Mouse (Mus musculus): ENCODE data around the gene E330009J07Rik. TPM values are rescaled to one million over a fixed set of nuclear protein-coding genes. Genes with fewer than 3 reads are reported as not detected.

E330009J07Rik gene
- polyA plus RNA-seq, 1 experiment from 2014 or later = 3.9 TPM

DNA sequence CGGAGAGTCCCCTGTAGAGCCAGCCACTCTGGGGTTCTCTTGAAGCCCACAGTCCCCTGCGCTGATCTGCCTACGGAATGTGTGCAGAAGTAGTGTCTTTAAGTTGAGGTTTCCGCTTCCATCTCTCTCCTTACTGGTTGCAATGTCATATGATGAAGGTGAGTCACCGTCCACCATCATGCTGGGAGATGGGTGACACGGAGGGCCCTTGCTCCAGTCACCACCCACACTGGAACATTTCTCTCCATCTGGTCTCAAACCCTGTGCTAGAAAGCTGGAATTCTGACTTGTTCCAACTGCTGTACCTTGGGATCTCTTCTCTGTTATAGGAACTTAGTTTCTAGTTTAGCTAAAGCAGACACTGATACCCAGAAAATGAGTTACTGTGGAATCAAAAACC, 14.8 kb downstream of the E330009J07Rik start:
- Histone ChIP-seq H3K36me3 (ENCODE audit: control insufficient read depth, insufficient read depth) (no peaks in the 10 kb centered on the region), H3K27ac (ENCODE audit: low read length) (no peak overlapping the region), H3K9ac (ENCODE audit: low read length) (no peak overlapping the region), H3K27me3 (ENCODE audit: control insufficient read depth, insufficient read depth, low read length) (no peaks in the 10 kb centered on the region), H3K4me2 (ENCODE audit: low read depth, low read length) (no peak overlapping the region), H3K4me1 (ENCODE audit: control insufficient read depth, insufficient read depth, low read length) (no peaks in the 10 kb centered on the region), H3K9me3 (replicated peaks; ENCODE audit: control insufficient read depth, low read length) (no peaks in the 10 kb centered on the region), H3K4me3 (ENCODE audit: low read length) (no peak overlapping the region)
- no peak for ATAC-seq (replicated peaks; ENCODE audit: extremely low read depth, insufficient read depth, low FRiP score)
- 92% methylated on average over 6 of the region's 6 CpGs for WGBS

DNA sequence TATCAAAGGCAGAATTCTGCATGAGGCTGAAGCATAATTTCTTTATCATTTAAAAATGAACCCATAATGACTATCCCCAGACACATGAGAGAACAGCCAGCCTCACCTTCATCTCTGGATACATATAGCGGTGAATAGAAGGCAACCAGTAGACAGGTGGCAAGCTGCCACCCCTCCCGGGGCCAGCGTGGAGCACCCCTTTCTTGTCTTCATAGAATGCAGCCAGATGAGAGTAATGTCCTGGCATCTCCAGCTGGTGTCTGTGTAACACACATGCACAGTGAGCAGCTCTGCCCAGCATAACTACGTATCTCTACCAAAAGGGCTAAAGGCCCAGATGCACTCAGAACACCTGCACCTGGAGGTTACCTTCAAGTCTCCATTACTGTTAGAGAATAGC, 17.5 kb downstream of the E330009J07Rik start:
- Histone ChIP-seq H3K4me2 (ENCODE audit: low read depth, low read length) (no peak overlapping the region), H3K4me3 (ENCODE audit: low read length) (no peak overlapping the region), H3K4me1 (ENCODE audit: control insufficient read depth, insufficient read depth, low read length) (no peaks in the 10 kb centered on the region), H3K9me3 (replicated peaks; ENCODE audit: control insufficient read depth, low read length) (no peaks in the 10 kb centered on the region), H3K27me3 (ENCODE audit: control insufficient read depth, insufficient read depth, low read length) (no peaks in the 10 kb centered on the region), H3K9ac (ENCODE audit: low read length) (no peak overlapping the region), H3K27ac (ENCODE audit: low read length) (no peak overlapping the region), H3K36me3 (ENCODE audit: control insufficient read depth, insufficient read depth) (no peaks in the 10 kb centered on the region)
- ATAC-seq (replicated peaks; ENCODE audit: extremely low read depth, insufficient read depth, low FRiP score) = no peak
- 93% methylated on average over 4 of the region's 4 CpGs for WGBS

DNA sequence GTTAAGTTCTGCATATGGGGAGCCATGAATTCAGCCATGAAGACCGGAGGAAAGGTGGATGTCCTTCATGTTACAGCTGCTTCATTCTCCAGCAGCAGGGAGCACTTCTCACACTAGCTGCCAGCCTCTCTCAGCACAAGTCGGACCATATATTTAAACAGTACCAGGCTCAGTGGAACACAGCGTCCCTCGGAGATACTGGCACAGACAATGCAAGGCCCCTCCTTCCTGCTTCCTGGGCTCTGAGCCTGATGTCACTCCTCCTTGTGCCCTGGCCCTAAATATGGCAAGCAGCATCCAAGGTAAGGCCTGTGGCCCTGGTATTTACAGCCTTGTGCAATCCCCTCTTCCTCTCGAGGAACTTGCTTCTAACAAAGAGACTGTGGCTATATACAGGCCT, 20.1 kb downstream of the E330009J07Rik start:
- H3K4me2 ChIP-seq (ENCODE audit: low read depth, low read length) = no peak overlapping the region
- H3K27me3 ChIP-seq (ENCODE audit: control insufficient read depth, insufficient read depth, low read length) = no peaks in the 10 kb centered on the region
- H3K4me3 ChIP-seq (ENCODE audit: low read length) = no peak overlapping the region
- WGBS = 79% methylated on average over 5 of the region's 5 CpGs
- H3K9ac ChIP-seq (ENCODE audit: low read length) = no peak overlapping the region
- no peak overlapping the region for H3K27ac ChIP-seq (ENCODE audit: low read length)
- H3K9me3 ChIP-seq (replicated peaks; ENCODE audit: control insufficient read depth, low read length) = no peaks in the 10 kb centered on the region
- no peak for ATAC-seq (replicated peaks; ENCODE audit: extremely low read depth, insufficient read depth, low FRiP score)
- no peaks in the 10 kb centered on the region for H3K4me1 ChIP-seq (ENCODE audit: control insufficient read depth, insufficient read depth, low read length)
- no peaks in the 10 kb centered on the region for H3K36me3 ChIP-seq (ENCODE audit: control insufficient read depth, insufficient read depth)

DNA sequence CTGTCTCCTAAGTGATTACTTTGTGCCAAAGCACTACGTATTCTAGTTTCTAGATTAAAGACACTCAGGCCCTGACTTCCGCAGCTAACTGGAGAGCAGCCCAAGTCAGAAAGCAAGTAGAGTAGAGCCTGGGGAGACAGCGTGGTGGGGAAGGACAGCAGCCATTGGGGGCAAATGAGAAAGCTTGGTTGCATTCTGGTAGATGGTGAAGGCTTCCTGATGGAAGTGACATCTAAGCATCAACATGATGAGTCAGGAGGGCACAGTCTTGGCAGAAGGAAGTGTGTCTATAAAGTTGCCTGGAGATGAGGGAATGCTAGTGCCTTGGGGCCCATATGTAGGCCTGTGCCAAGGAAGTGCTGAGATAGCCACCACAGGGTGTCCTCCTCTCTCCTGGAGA, 22.4 kb downstream of the E330009J07Rik start:
- H3K27ac ChIP-seq (ENCODE audit: low read length) = no peak overlapping the region
- ATAC-seq (replicated peaks; ENCODE audit: extremely low read depth, insufficient read depth, low FRiP score) = no peak
- H3K4me3 ChIP-seq (ENCODE audit: low read length) = no peak overlapping the region
- H3K36me3 ChIP-seq (ENCODE audit: control insufficient read depth, insufficient read depth) = no peaks in the 10 kb centered on the region
- no peaks in the 10 kb centered on the region for H3K4me1 ChIP-seq (ENCODE audit: control insufficient read depth, insufficient read depth, low read length)
- WGBS = 91% methylated on average over 3 of the region's 3 CpGs
- no peaks in the 10 kb centered on the region for H3K9me3 ChIP-seq (replicated peaks; ENCODE audit: control insufficient read depth, low read length)
- H3K27me3 ChIP-seq (ENCODE audit: control insufficient read depth, insufficient read depth, low read length) = no peaks in the 10 kb centered on the region
- no peak overlapping the region for H3K4me2 ChIP-seq (ENCODE audit: low read depth, low read length)
- no peak overlapping the region for H3K9ac ChIP-seq (ENCODE audit: low read length)

DNA sequence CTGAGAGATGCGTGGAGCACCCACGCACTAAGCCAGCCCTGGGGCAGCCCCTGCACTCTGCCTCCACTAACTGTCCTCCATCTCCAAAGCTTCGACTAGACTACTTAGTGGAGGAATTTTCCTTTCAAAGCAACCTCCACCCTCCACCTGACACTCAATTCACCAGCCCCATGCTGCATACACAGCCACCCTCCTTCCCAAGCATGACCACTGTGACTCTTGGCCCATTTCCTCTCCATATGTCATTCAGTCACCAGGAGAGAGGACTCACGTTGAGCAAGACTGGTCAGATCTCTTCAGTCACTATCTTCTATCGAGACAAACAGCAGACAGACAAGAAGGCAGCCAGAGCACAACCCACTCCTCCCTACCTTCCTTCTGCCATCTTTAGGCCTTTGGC, 22.9 kb downstream of the E330009J07Rik start:
- Histone ChIP-seq H3K36me3 (ENCODE audit: control insufficient read depth, insufficient read depth) (no peaks in the 10 kb centered on the region), H3K4me3 (ENCODE audit: low read length) (no peak overlapping the region), H3K9ac (ENCODE audit: low read length) (no peak overlapping the region), H3K4me1 (ENCODE audit: control insufficient read depth, insufficient read depth, low read length) (no peaks in the 10 kb centered on the region), H3K4me2 (ENCODE audit: low read depth, low read length) (no peak overlapping the region), H3K27me3 (ENCODE audit: control insufficient read depth, insufficient read depth, low read length) (no peaks in the 10 kb centered on the region), H3K27ac (ENCODE audit: low read length) (no peak overlapping the region), H3K9me3 (replicated peaks; ENCODE audit: control insufficient read depth, low read length) (no peaks in the 10 kb centered on the region)
- ATAC-seq (replicated peaks; ENCODE audit: extremely low read depth, insufficient read depth, low FRiP score) = no peak
- 75% methylated on average over 5 of the region's 5 CpGs for WGBS

DNA sequence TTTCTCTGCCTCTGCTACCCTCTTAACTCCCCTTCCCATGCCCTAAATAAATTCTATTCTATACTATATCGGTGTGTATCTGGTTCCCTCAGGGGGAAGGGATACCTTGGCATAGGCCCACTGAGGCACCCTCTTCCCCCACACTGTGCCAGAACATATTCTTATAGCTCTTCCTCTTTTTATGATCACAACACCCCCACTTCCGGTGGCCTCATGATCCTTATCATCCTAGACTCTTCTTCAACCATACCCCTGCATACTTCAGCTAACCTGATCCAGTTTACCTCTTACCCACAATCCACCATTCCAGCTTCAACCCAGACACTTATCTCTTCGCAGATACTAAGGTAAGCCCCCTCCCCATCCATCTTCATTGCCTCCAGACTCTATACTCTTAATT, 24.9 kb downstream of the E330009J07Rik start:
- Histone ChIP-seq H3K9ac (ENCODE audit: low read length) (no peak overlapping the region), H3K4me2 (ENCODE audit: low read depth, low read length) (no peak overlapping the region), H3K4me3 (ENCODE audit: low read length) (no peak overlapping the region), H3K4me1 (ENCODE audit: control insufficient read depth, insufficient read depth, low read length) (no peaks in the 10 kb centered on the region), H3K9me3 (replicated peaks; ENCODE audit: control insufficient read depth, low read length) (no peaks in the 10 kb centered on the region), H3K36me3 (ENCODE audit: control insufficient read depth, insufficient read depth) (peaks cover 6% of the 10 kb centered on the region; the same call in 1 of the 2 replicates), H3K27me3 (ENCODE audit: control insufficient read depth, insufficient read depth, low read length) (no peaks in the 10 kb centered on the region), H3K27ac (ENCODE audit: low read length) (no peak overlapping the region)
- ATAC-seq (replicated peaks; ENCODE audit: extremely low read depth, insufficient read depth, low FRiP score) = no peak
- 78% methylated on average over 3 of the region's 3 CpGs for WGBS

DNA sequence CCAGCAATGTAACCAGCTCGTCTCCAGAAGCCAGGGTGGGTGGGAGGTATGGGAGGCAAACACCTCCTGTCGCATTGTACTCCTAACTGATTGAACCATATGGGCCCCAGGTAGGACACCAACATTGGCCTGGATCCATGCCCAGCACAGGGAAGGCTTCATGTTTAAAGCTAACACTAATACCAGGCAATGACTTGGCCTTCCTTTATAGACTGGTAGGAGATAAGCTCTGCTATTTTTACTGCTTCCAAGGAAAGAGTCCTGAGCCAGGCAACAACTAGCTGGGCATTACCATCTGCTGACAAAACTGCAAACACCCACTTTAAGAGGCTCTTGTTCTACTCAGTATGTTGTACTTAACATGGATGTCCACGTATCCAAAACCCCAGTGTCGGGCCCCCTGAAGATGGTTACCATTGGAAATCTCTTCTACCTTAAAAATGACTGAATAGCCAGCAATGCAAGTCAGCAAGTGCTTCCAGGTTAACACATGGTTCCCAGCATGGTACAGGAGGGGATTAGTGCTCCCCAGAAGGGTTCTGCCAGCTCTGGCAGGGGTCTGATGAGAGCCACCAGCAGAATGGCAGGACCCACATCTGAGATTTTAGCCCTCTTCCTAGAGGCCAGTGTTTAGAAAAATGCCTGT, 32.2 kb downstream of the E330009J07Rik start:
- Histone ChIP-seq H3K4me1 (ENCODE audit: control insufficient read depth, insufficient read depth, low read length) (peaks cover 6% of the 10 kb centered on the region; the same call in 1 of the 2 replicates), H3K4me2 (ENCODE audit: low read depth, low read length) (no peak overlapping the region), H3K27me3 (ENCODE audit: control insufficient read depth, insufficient read depth, low read length) (no peaks in the 10 kb centered on the region), H3K4me3 (ENCODE audit: low read length) (no peak overlapping the region), H3K9ac (ENCODE audit: low read length) (no peak overlapping the region), H3K9me3 (replicated peaks; ENCODE audit: control insufficient read depth, low read length) (peaks cover 2% of the 10 kb centered on the region), H3K27ac (ENCODE audit: low read length) (no peak overlapping the region), H3K36me3 (ENCODE audit: control insufficient read depth, insufficient read depth) (peaks cover 14% of the 10 kb centered on the region)
- ATAC-seq (replicated peaks; ENCODE audit: extremely low read depth, insufficient read depth, low FRiP score) = no peak
- WGBS = 69% methylated on average over 4 of the region's 4 CpGs

DNA sequence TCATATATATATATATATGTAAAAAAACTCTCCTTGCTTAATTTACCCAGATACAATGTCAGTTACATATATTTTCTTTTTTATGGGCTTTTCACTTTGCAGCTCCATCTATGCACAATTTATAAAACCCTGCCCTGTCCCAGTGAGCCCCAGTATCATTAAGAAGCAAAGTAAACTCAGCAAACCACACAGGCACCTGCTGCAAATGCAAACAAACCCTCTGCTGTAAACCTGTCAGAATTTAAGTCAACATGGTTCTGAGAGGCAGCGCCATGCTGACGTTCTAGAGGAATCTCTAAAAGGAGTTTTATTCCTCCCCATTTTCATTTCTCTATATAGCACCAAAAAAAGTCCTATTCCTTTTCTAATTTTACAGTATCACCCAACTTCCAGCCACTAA, 33.9 kb downstream of the E330009J07Rik start:
- WGBS = 81% methylated on average over 2 of the region's 2 CpGs
- no peak overlapping the region for H3K4me3 ChIP-seq (ENCODE audit: low read length)
- H3K27me3 ChIP-seq (ENCODE audit: control insufficient read depth, insufficient read depth, low read length) = no peaks in the 10 kb centered on the region
- H3K4me1 ChIP-seq (ENCODE audit: control insufficient read depth, insufficient read depth, low read length) = peaks cover 6% of the 10 kb centered on the region; the same call in 1 of the 2 replicates
- no peak for ATAC-seq (replicated peaks; ENCODE audit: extremely low read depth, insufficient read depth, low FRiP score)
- no peak overlapping the region for H3K9ac ChIP-seq (ENCODE audit: low read length)
- H3K9me3 ChIP-seq (replicated peaks; ENCODE audit: control insufficient read depth, low read length) = peaks cover 3% of the 10 kb centered on the region
- H3K4me2 ChIP-seq (ENCODE audit: low read depth, low read length) = no peak overlapping the region
- peaks cover 26% of the 10 kb centered on the region for H3K36me3 ChIP-seq (ENCODE audit: control insufficient read depth, insufficient read depth)
- H3K27ac ChIP-seq (ENCODE audit: low read length) = no peak overlapping the region

DNA sequence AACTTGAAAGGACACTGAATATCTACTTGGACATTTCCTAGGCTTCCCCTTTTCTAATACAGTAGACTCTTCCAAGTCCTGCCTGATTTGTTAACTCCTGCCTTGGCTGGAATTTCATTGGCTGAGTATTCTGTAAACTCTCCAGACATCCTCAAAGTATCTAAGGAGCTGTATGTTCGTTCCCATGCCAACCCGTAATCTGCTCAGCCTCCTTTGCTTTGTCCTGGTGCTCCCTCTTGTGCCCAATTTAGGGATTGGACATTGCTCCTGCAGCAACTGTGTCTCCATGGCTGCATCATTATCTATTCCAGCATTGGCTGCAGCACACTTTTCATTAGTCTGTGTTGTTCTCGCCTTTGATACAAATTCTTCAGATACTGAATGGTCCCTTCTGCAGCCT, 42.7 kb downstream of the E330009J07Rik start:
- ATAC-seq (replicated peaks; ENCODE audit: extremely low read depth, insufficient read depth, low FRiP score) = peak; percentile 63; the same call in 1 of the 2 replicates
- no peak overlapping the region for H3K4me2 ChIP-seq (ENCODE audit: low read depth, low read length)
- peaks cover 16% of the 10 kb centered on the region for H3K36me3 ChIP-seq (ENCODE audit: control insufficient read depth, insufficient read depth)
- no peaks in the 10 kb centered on the region for H3K27me3 ChIP-seq (ENCODE audit: control insufficient read depth, insufficient read depth, low read length)
- H3K9ac ChIP-seq (ENCODE audit: low read length) = no peak overlapping the region
- H3K27ac ChIP-seq (ENCODE audit: low read length) = no peak overlapping the region
- H3K4me3 ChIP-seq (ENCODE audit: low read length) = no peak overlapping the region
- WGBS = 31% methylated on average over 3 of the region's 3 CpGs
- H3K9me3 ChIP-seq (replicated peaks; ENCODE audit: control insufficient read depth, low read length) = no peaks in the 10 kb centered on the region
- peaks cover 5% of the 10 kb centered on the region; the same call in 1 of the 2 replicates for H3K4me1 ChIP-seq (ENCODE audit: control insufficient read depth, insufficient read depth, low read length)
